Mouse (Mus musculus): ENCODE data around the gene Cdca4. TPM values are rescaled to one million over a fixed set of nuclear protein-coding genes. Genes with fewer than 3 reads are reported as not detected.

Gene Cdca4
- polyA plus RNA-seq, 1 experiment from 2014 or later: 23.5 TPM

GRCm38 (mm10) chr12:112793601-112794355 lies 35.4 kb downstream of the Cdca4 start:
- no peaks in the 10 kb centered on the region for H3K27me3 ChIP-seq
- POLR2A ChIA-PET: no interaction called here
- CTCF ChIA-PET: interaction anchor here (1.3 to 1.6 kb wide), 2 partner anchors 51 to 69 kb away, joined by 3 read pairs; no protein-coding TSS in a partner anchor
- no peak for TF ChIP-seq CTCF (IDR thresholded peaks at IDR 0.05)
- DNase-seq (ENCODE audit: low read depth, low spot score) (no peak), ATAC-seq (no peak)
- in situ Hi-C loops (cut with MboI; ENCODE audit: low pct_unique_long_range_greater_than_20kb): no loop called here

GRCm38 (mm10) chr12:112791026-112791425 lies 38.2 kb downstream of the Cdca4 start:
- TF ChIP-seq CTCF (IDR thresholded peaks at IDR 0.05): no peak
- ATAC-seq (no peak), DNase-seq (ENCODE audit: low read depth, low spot score) (no peak)
- in situ Hi-C loops (cut with MboI; ENCODE audit: low pct_unique_long_range_greater_than_20kb): no loop called here
- no peaks in the 10 kb centered on the region for H3K27me3 ChIP-seq
- CTCF ChIA-PET: no interaction called here
- POLR2A ChIA-PET: no interaction called here

GRCm38 (mm10) chr12:112774481-112774880 lies 54.7 kb downstream of the Cdca4 start:
- DNase-seq (ENCODE audit: low read depth, low spot score) (no peak), ATAC-seq (no peak)
- CTCF ChIA-PET: no interaction called here
- TF ChIP-seq CTCF (IDR thresholded peaks at IDR 0.05): no peak
- no peaks in the 10 kb centered on the region for H3K27me3 ChIP-seq
- POLR2A ChIA-PET: no interaction called here
- in situ Hi-C loops (cut with MboI; ENCODE audit: low pct_unique_long_range_greater_than_20kb): no loop called here

- in situ Hi-C loops (cut with MboI; ENCODE audit: low pct_unique_long_range_greater_than_20kb): no loop called here
- DNase-seq (ENCODE audit: low read depth, low spot score) (no peak), ATAC-seq (no peak)
- POLR2A ChIA-PET: no interaction called here
- no peak for TF ChIP-seq CTCF (IDR thresholded peaks at IDR 0.05)
- CTCF ChIA-PET: no interaction called here
- no peaks in the 10 kb centered on the region for H3K27me3 ChIP-seq
Observed at GRCm38 (mm10) chr12:112774026-112774425, 55.2 kb downstream of the Cdca4 start.

- in situ Hi-C loops (cut with MboI; ENCODE audit: low pct_unique_long_range_greater_than_20kb): no loop called here
- no peak for TF ChIP-seq CTCF (IDR thresholded peaks at IDR 0.05)
- ATAC-seq: no peak
- H3K27me3 ChIP-seq: no peaks in the 10 kb centered on the region
- POLR2A ChIA-PET: no interaction called here
- DNase-seq (ENCODE audit: low read depth, low spot score): no peak
- CTCF ChIA-PET: no interaction called here
Observed at GRCm38 (mm10) chr12:112773366-112773765, 55.9 kb downstream of the Cdca4 start.

GRCm38 (mm10) chr12:112772306-112772705 lies 56.9 kb downstream of the Cdca4 start:
- TF ChIP-seq CTCF (IDR thresholded peaks at IDR 0.05): no peak
- in situ Hi-C loops (cut with MboI; ENCODE audit: low pct_unique_long_range_greater_than_20kb): no loop called here
- ChIA-PET POLR2A (interaction anchor here (0.7 kb wide), 1 partner anchor 11 kb away, joined by 3 read pairs; the partner anchor contains the start of gene Pld4), CTCF (no interaction called here)
- no peak for ATAC-seq
- DNase-seq (ENCODE audit: low read depth, low spot score): no peak
- no peaks in the 10 kb centered on the region for H3K27me3 ChIP-seq

- DNase-seq (ENCODE audit: low read depth, low spot score) (no peak), ATAC-seq (no peak)
- ChIA-PET POLR2A (no interaction called here), CTCF (interaction anchor here (1.0 kb wide), 1 partner anchor 17 kb away, joined by 3 read pairs; no protein-coding TSS in a partner anchor)
- in situ Hi-C loops (cut with MboI; ENCODE audit: low pct_unique_long_range_greater_than_20kb): no loop called here
- no peak for TF ChIP-seq CTCF (IDR thresholded peaks at IDR 0.05)
- no peaks in the 10 kb centered on the region for H3K27me3 ChIP-seq
Observed at GRCm38 (mm10) chr12:112770396-112770795, 58.8 kb downstream of the Cdca4 start.

Other genes with a start within 250 kb of the Cdca4 start
- 59.8 TPM for gene Inf2, start 240.6 kb downstream of the Cdca4 start, polyA plus RNA-seq (2021)
- 1.7 TPM for gene Adssl1, start 209.4 kb downstream of the Cdca4 start, polyA plus RNA-seq (2021)
- 36.0 TPM for gene Siva1, start 184.7 kb downstream of the Cdca4 start, polyA plus RNA-seq (2021)
- gene Akt1, start 154.5 kb downstream of the Cdca4 start, polyA plus RNA-seq (2021): 281 TPM
- gene Zbtb42, start 150.6 kb downstream of the Cdca4 start, polyA plus RNA-seq (2021): 4.7 TPM
- gene Cep170b, start 109.0 kb downstream of the Cdca4 start, polyA plus RNA-seq (2021): 92.1 TPM
- gene Pld4, start 68.8 kb downstream of the Cdca4 start, polyA plus RNA-seq (2021): 0.15 TPM
- 44.1 TPM for gene Ahnak2, start 26.8 kb downstream of the Cdca4 start, polyA plus RNA-seq (2021)
- 46.3 TPM for gene Clba1, start 20.5 kb downstream of the Cdca4 start, polyA plus RNA-seq (2021)
- not detected for gene Gpr132, start 38.8 kb upstream of the Cdca4 start, polyA plus RNA-seq (2021)
- gene Jag2, start 100.4 kb upstream of the Cdca4 start, polyA plus RNA-seq (2021): 8.0 TPM
- 55.9 TPM for gene Nudt14, start 112.7 kb upstream of the Cdca4 start, polyA plus RNA-seq (2021)
- 13.5 TPM for gene Btbd6, start 147.1 kb upstream of the Cdca4 start, polyA plus RNA-seq (2021)
- gene Brf1, start 171.3 kb upstream of the Cdca4 start, polyA plus RNA-seq (2021): 38.9 TPM
- 70.8 TPM for gene Pacs2, start 185.1 kb upstream of the Cdca4 start, polyA plus RNA-seq (2021)
- gene Tex22, start 245.1 kb upstream of the Cdca4 start, polyA plus RNA-seq (2021): not detected